Mouse (Mus musculus): ENCODE data around the gene Astl. TPM values are rescaled to one million over a fixed set of nuclear protein-coding genes. Genes with fewer than 3 reads are reported as not detected.
A peak's percentile ranks its signal among the peaks of the same experiment; 100 is the strongest.
"Not testable (repeated sequence)": the region's sequence is repeated elsewhere in the genome, so short reads cannot be mapped to it uniquely, and the experiment has no call there.

The Astl gene
- total RNA-seq (2021), result not detected
- not detected in 2 replicates for polyA plus RNA-seq (2012; rRNA removed)
- long read RNA-seq, result 0 reads

GRCm38 (mm10) chr2:127338416-127338815 lies at the start of gene Astl:
Astl (plus strand) TSS chr2:127338639.
- DNase-seq, result no peak

GRCm38 (mm10) chr2:127292250-127292649 lies 46.2 kb upstream of the Astl start:
- DNase-seq, result no peak

GRCm38 (mm10) chr2:127297001-127297805 lies 41.2 kb upstream of the Astl start:
- peak; percentile 48 for DNase-seq

- no peak for DNase-seq
Observed at GRCm38 (mm10) chr2:127298056-127298455, 40.4 kb upstream of the Astl start.

DNA sequence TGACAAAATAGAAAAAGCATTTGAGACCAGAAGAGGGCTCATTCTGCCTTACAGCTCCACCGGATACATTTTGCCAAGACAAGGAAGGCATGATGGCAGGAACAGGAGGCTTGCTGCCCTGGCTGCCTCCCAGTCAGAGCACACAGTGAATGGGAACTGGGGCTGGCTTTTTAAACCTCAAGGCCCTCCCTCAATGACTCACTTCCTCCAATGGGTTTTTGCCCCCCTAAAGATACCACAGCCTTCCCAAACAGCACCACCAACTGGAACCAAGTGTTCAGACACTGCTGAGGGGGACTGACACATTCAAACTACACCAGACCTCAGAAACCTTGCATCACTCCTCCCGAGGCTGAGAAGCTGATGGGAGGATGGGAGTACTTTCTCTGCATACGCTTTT lies 37.7 kb upstream of the Astl start:
- no peak for DNase-seq

DNA sequence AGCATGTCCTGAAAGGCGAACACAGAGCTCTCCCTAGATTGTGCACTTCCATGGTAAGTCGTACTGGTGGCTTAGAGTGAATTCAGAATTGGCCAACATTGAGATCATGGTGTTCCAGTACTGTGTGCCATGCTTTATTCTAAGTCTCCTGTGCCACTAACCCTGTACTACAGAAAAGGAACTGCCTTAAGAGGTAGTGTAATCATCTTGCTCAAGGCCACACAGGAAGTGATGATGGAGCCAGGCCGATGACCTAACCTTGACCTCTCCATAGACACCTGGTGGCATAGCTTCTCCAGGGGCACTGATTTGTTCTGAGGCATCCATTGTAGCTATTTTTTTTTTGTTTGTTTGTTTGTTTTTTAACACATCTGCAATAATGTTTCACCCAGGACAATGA lies 36.6 kb upstream of the Astl start:
- no peak for DNase-seq

DNA sequence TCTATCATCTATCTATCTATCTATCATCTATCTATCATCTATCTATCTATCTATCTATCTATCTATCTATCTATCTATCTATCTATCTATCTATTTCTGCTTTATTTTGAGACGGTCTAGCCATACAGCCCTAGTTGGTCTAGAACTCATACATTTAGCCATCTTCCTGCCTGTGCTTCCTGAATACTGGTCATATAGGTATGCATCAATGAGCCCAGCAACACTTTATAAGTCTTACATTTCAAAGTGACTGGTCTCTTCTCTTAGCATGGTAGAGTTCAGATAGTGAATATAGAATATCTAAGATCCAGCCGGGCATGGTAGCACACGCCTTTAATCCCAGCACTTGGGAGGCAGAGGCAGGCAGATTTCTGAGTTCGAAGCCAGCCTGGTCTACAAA lies 34.2 kb upstream of the Astl start:
- not testable (repeated sequence) for DNase-seq

- no peak for DNase-seq
Observed at GRCm38 (mm10) chr2:127304609-127305210, 33.7 kb upstream of the Astl start.

- no peak for DNase-seq
Observed at GRCm38 (mm10) chr2:127306123-127306522, 32.3 kb upstream of the Astl start.

DNA sequence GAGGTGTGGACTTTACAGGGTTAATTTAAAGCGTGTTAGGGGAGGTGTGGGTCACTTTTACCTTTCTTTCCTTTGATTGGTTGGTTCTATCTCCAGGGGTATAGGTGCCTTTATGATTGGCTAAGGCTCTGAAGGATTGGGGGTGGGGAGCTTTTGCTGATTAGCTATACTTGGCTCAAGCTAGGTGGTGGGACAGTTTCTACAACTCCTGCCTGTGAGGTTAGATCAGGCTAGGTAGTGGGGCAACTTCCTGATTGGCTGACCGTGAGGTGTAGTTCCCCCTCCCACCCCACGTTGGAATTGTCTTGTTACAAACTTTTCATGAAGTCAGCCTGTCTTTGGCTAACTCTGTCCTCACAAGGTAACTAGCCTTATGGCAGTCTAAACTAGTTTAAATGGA lies 31.3 kb upstream of the Astl start:
- no peak for DNase-seq

- DNase-seq, result no peak
Observed at GRCm38 (mm10) chr2:127308660-127309059, 29.8 kb upstream of the Astl start.

- no peak for DNase-seq
Observed at GRCm38 (mm10) chr2:127310246-127310645, 28.2 kb upstream of the Astl start.

DNA sequence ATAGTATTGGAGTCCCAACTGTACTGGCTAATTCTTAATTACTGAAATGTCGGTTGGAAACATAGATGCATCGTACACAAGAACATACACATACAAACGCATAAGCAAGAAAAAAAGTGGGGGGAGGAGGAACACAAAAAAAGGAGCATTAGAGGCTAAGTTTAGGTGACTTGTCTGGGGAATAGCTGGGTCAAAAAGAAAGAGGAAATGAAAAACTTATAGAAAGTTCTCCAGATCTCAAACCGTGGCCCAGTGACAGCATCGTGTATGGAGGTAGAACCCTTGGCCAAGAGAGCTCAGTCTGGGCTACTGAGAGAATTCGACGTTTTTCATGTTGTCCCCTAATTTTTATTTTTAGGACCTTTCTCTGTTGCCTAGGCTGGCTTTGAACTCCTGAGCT lies 27.8 kb upstream of the Astl start:
- DNase-seq, result no peak

GRCm38 (mm10) chr2:127311193-127311592 lies 27.2 kb upstream of the Astl start:
- no peak for DNase-seq

DNA sequence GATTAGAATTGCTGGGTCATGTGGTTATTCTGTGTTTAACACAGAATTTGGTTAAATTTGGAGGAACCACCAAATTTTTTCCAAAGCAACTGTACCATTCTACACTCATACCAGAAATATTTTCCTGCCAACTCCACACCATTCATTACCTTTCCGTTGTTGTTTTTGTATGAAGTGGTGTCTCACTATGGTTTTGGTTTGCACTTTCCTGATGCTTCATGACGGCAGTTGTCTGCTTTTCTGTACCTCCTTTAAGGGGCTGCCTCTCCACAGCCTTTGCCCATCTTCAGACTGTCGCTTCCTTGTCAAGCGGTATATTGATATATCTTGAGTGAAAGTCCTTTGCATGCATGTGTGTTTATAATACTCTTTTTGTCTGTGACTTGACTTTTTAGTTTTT lies 25.6 kb upstream of the Astl start:
- no peak for DNase-seq

- no peak for DNase-seq
Observed at GRCm38 (mm10) chr2:127313878-127314277, 24.6 kb upstream of the Astl start.

DNA sequence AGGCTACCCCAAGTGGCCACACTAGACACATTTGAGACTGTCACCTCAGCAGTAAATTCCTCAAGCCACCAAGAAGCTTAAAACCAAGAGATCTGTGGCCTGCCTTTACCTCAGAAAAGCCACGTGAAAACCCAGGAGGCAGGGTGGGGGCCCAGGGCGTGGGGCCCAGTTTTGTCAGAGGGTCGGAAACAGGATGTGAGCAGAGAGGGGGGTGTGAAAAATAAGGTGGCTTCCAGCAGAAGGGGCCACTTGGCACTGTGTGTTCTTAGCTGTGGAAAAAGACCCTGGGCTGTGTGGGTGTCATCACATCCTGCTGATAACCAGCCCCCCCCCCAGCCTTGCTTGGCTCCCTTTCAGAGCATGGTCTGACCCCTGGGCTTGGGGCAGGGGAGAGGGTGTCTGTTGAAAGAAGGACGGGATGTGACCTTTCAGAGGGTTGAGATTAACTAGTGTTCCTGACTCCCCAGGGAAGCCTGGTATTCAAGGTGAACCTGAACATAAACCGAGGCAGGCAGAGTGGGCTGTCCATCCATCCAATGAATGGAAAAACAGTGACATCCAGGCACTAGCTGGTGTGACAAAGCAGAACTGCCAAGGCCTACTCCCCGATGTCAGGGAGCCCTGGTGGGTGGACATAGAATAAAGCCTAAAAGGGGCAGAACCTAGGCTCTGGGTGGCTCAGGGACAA lies 23.8 kb upstream of the Astl start:
- no peak for DNase-seq

DNA sequence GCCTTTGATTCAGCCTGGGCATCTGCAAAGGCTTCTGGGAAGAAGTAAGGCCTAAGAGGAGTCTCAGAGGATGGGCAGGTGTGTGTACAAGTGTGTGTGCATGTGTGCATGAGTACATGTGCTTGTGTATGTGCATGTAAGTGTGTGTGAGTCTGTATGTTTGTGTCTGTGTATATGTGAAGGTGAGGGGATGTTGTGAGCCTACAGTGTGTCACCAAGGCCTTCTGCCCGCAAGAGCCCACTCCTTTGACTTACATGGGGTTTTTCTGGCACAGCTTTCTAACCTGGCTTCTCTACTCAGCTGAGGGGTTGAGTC lies 23.3 kb upstream of the Astl start:
- DNase-seq, result no peak

DNA sequence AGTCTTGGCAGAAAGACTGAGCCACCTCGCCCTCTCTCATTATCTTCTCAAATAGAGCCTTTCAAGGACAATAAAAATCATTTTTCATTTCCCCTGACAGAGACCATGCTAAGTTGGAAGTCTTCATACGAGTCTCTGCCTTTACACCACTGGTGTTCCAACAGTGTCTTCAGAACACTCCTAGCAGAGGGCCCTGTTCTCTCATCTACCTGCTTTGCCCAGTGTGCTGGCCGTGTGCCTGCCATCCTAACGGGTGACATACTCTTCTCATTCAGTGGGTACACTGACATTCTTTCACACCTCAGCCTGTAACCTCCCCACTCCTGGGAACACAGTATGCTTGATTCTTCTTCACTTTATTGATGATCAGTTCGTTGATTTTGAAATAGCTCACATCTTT lies 22.0 kb upstream of the Astl start:
- no peak for DNase-seq

GRCm38 (mm10) chr2:127318136-127318535 lies 20.3 kb upstream of the Astl start:
- no peak for DNase-seq

DNA sequence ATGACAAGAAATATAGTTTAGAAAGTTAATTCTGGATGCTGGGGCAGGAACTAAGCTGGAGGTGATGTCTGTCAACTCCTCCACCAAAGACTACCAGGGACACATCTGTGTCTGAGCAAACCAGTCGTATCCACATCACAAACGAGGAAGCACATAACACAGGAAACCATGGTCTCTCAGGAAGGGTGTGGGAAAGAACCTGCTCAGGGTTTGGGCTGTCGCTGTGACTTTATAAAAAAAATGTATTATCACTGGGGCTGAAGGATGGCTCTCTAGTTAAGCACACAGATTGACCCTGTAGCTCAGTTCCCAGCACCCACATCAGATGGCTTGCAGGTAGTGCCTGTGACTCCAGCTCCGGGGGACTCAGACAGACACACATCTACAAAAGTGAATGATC lies 19.4 kb upstream of the Astl start:
- no peak for DNase-seq

GRCm38 (mm10) chr2:127322671-127323285 lies 15.7 kb upstream of the Astl start:
- DNase-seq, result no peak

- no peak for DNase-seq
Observed at GRCm38 (mm10) chr2:127323667-127324066, 14.8 kb upstream of the Astl start.

Measured in adrenal gland, adult 2 months (tissue).